Mouse (Mus musculus) heart, embryonic 16.5 days (tissue): ENCODE data around the gene Wdfy1. TPM values are rescaled to one million over a fixed set of nuclear protein-coding genes. Genes with fewer than 3 reads are reported as not detected.

ENCODE experiments used
- ATAC-seq: fragments of 200-750 bp; cut with Nextera tagmentation; replicated peaks from 2 replicates; pipeline ENCODE4 v1.8.0; 2017; ENCODE audit warnings: moderate number of reproducible peaks; ENCODE audit not compliant: insufficient read depth, low FRiP score; ENCODE audit errors: extremely low read depth
- H3K27ac ChIP-seq: fragments of 300-500 bp; sonication (generic); 2 replicates; pipeline ENCODE4 v1.5.1; 2014; ENCODE audit warnings: mild to moderate bottlenecking, low read length, control low read depth, moderate library complexity
- H3K27me3 ChIP-seq: fragments of 300-500 bp; sonication (generic); 2 replicates; pipeline ENCODE4 v1.6.1; 2014; ENCODE audit warnings: low read length, mixed read lengths; ENCODE audit not compliant: control insufficient read depth, insufficient read depth
- H3K36me3 ChIP-seq: fragments of 300-500 bp; sonication (generic); 2 replicates; pipeline ENCODE4 v1.6.1; 2014; ENCODE audit not compliant: control insufficient read depth, insufficient read depth
- H3K4me1 ChIP-seq: fragments of 300-500 bp; sonication (generic); 2 replicates; pipeline ENCODE4 v1.6.1; 2014; ENCODE audit warnings: low read length, mixed read lengths; ENCODE audit not compliant: control insufficient read depth, insufficient read depth
- H3K4me2 ChIP-seq: fragments of 300-500 bp; sonication (generic); 2 replicates; pipeline ENCODE4 v1.6.1; 2014; ENCODE audit warnings: low read depth, mild to moderate bottlenecking, control low read depth, low read length
- H3K4me3 ChIP-seq: fragments of 300-500 bp; sonication (generic); 2 replicates; pipeline ENCODE4 v1.5.1; 2014; ENCODE audit warnings: mild to moderate bottlenecking, control low read depth, low read length
- H3K9ac ChIP-seq: fragments of 300-500 bp; sonication (generic); 2 replicates; pipeline ENCODE4 v1.6.1; 2014; ENCODE audit warnings: low read length, control low read depth
- H3K9me3 ChIP-seq: fragments of 300-500 bp; sonication (generic); replicated peaks from 2 replicates; pipeline ENCODE4 v1.6.1; 2016; ENCODE audit warnings: low read length; ENCODE audit not compliant: control insufficient read depth
- WGBS: fragments of 180-500 bp; shearing (Covaris S2); extraction: QIAGEN DNeasy Blood & Tissue Kit; methylation state at CpG from one replicate; pipeline ENCODE4 v1.1.7; 2014; 5-methylcytosine and 5-hydroxymethylcytosine counted together
- polyA plus RNA-seq: library from polyadenylated mRNA; unstranded; fragments of >200 nt; fragmentation: Nextera tagmentation; extraction: Ambion mirVana; gene quantifications from 2 replicates; pipeline ENCODE4 v1.2.1, GENCODE M21; 2015

Wdfy1 gene
- polyA plus RNA-seq, 1 experiment from 2014 or later, result 30.0 TPM

GRCm38 (mm10) chr1:79762282-79763250 lies 13.4 kb downstream of the Wdfy1 start:
- no peak overlapping the region for H3K4me3 ChIP-seq

DNA sequence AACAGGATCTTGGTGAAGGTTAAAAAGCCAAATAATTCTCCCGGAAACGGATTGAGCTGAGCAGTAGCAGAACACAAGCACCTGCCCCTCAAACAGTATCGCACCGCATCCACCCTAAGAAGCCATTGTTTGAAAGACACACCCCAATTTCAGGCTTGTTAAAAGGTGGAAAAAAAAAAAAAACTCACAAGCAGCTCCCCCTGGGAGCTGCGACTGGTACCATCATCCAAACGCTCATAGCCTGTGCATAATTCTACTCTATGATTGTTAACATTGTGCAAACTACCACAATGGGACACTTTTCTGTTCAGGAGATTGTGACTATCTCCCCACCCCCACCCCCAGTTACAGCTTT lies 14.0 kb downstream of the Wdfy1 start:
- H3K9me3 ChIP-seq, result no peaks in the 10 kb centered on the region
- no peak for ATAC-seq
- WGBS, result 2% methylated on average over 6 of the region's 6 CpGs
- H3K9ac ChIP-seq, result peak overlapping the region; percentile 56
- H3K36me3 ChIP-seq, result no peaks in the 10 kb centered on the region
- H3K4me3 ChIP-seq, result peak overlapping the region; percentile 95
- H3K27ac ChIP-seq, result no peak overlapping the region
- peaks cover 21% of the 10 kb centered on the region for H3K4me1 ChIP-seq
- peak overlapping the region; percentile 98 for H3K4me2 ChIP-seq
- H3K27me3 ChIP-seq, result no peaks in the 10 kb centered on the region

More at GRCm38 (mm10) chr1:79762282-79763250, 13.4 kb downstream of the Wdfy1 start:
- Histone ChIP-seq H3K27me3 (no peaks in the 10 kb centered on the region), H3K27ac (no peak overlapping the region), H3K9me3 (no peaks in the 10 kb centered on the region), H3K4me2 (peak overlapping the region; percentile 98), H3K36me3 (no peaks in the 10 kb centered on the region), H3K9ac (no peak overlapping the region), H3K4me1 (peaks cover 16% of the 10 kb centered on the region)
- 40% methylated on average over 16 of the region's 16 CpGs for WGBS
- ATAC-seq, result no peak

- Histone ChIP-seq H3K27me3 (no peaks in the 10 kb centered on the region), H3K36me3 (no peaks in the 10 kb centered on the region), H3K27ac (peak overlapping the region; percentile 38; the same call in 1 of the 2 replicates), H3K9ac (peak overlapping the region; percentile 97), H3K4me1 (peaks cover 26% of the 10 kb centered on the region), H3K4me2 (peak overlapping the region; percentile 98), H3K9me3 (no peaks in the 10 kb centered on the region), H3K4me3 (peak overlapping the region; percentile 95)
- peak; percentile 93 for ATAC-seq
- WGBS, result under 1% methylated on average over 63 of the region's 65 CpGs
Measured at GRCm38 (mm10) chr1:79761106-79761916, 14.6 kb downstream of the Wdfy1 start.

DNA sequence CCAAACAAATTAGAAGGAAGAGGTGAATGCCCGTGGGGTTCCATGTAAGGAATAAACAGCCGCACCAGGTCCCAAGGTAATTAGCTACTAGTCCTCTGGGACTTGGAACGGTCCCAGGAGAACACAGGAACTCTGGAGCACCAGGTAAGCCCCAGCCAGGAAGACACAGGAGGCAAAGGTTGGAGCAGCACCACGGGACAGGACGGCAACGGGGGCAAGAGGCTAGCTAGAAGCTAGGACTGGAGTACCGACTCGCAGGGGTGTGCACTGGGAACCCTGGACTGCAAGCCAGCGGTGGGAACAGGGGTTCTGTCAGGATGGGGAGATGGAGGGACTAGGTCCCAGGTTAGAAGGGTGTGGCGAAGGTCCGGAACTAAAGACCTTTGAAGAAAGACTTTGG lies 15.3 kb downstream of the Wdfy1 start:
- H3K36me3 ChIP-seq, result no peaks in the 10 kb centered on the region
- H3K9ac ChIP-seq, result peak overlapping the region; percentile 97
- no peaks in the 10 kb centered on the region for H3K27me3 ChIP-seq
- peaks cover 26% of the 10 kb centered on the region for H3K4me1 ChIP-seq
- peak overlapping the region; percentile 98 for H3K4me2 ChIP-seq
- ATAC-seq, result no peak
- peak overlapping the region; percentile 95 for H3K4me3 ChIP-seq
- H3K27ac ChIP-seq, result no peak overlapping the region
- WGBS, result 11% methylated on average over 11 of the region's 11 CpGs
- no peaks in the 10 kb centered on the region for H3K9me3 ChIP-seq

DNA sequence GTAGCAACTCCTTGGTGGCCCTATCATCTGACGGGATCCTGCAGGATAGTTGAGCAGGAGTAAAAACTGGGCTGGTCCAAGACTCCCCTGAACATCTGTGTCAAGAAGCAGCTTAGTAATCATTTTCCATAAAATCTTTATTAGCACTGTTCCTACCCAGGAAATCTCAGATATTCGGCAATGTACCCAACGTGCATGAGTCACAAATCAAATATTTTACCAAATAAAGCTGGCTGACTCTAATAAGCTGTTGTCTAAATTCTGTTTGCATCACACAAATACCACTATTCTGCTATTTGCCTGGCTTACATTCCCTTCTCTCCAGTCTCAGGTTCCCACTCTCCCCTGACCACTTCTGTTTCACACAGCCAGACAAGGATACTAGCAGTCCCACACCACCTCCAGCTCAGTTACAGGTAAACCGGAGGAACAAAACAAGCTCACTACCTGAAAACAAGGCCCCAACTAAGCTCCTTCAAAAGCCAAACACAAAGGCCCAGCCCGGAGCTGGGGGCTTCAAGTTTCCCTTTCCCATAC lies 16.4 kb downstream of the Wdfy1 start:
- 74% methylated on average over 5 of the region's 5 CpGs for WGBS
- Histone ChIP-seq H3K9ac (no peak overlapping the region), H3K36me3 (no peaks in the 10 kb centered on the region), H3K4me3 (peak overlapping the region; percentile 1; the same call in 1 of the 2 replicates), H3K4me2 (peak overlapping the region; percentile 36), H3K27me3 (no peaks in the 10 kb centered on the region), H3K27ac (no peak overlapping the region), H3K4me1 (peaks cover 30% of the 10 kb centered on the region), H3K9me3 (no peaks in the 10 kb centered on the region)
- no peak for ATAC-seq

GRCm38 (mm10) chr1:79759006-79759405 lies 16.9 kb downstream of the Wdfy1 start:
- WGBS, result 51% methylated on average over 2 of the region's 2 CpGs
- Histone ChIP-seq H3K27me3 (no peaks in the 10 kb centered on the region), H3K4me1 (peaks cover 33% of the 10 kb centered on the region), H3K4me3 (no peak overlapping the region), H3K27ac (no peak overlapping the region), H3K4me2 (no peak overlapping the region), H3K9ac (no peak overlapping the region), H3K9me3 (no peaks in the 10 kb centered on the region), H3K36me3 (no peaks in the 10 kb centered on the region)
- ATAC-seq, result no peak

DNA sequence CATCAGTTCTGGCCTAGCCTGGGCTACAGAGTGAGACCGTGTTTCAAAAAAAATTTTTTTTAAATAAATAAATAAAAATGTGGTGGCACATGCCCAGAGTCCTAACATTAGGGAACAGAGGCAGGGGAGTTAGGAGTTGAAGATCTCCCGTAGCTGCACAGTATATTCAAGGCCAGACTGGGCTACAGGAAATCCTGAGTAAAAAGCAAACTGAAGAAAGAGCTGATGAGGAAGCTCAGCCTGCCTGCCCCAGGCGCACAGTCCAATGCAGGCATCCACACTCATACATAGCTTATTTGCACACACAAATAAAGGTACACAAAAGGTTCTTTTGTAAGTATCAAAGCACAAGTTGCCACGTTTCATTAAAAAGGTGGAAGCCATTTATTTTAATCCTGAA lies 18.3 kb downstream of the Wdfy1 start:
- ATAC-seq, result no peak
- H3K9me3 ChIP-seq, result no peaks in the 10 kb centered on the region
- H3K4me1 ChIP-seq, result peaks cover 33% of the 10 kb centered on the region
- no peak overlapping the region for H3K9ac ChIP-seq
- no peaks in the 10 kb centered on the region for H3K36me3 ChIP-seq
- H3K4me3 ChIP-seq, result no peak overlapping the region
- peak overlapping the region; percentile 56 for H3K27ac ChIP-seq
- 69% methylated on average over 4 of the region's 4 CpGs for WGBS
- no peaks in the 10 kb centered on the region for H3K27me3 ChIP-seq
- H3K4me2 ChIP-seq, result no peak overlapping the region

- H3K9ac ChIP-seq, result no peak overlapping the region
- H3K36me3 ChIP-seq, result no peaks in the 10 kb centered on the region
- H3K4me2 ChIP-seq, result no peak overlapping the region
- ATAC-seq, result no peak
- H3K27ac ChIP-seq, result peak overlapping the region; percentile 56
- 43% methylated on average over 7 of the region's 7 CpGs for WGBS
- no peaks in the 10 kb centered on the region for H3K27me3 ChIP-seq
- no peaks in the 10 kb centered on the region for H3K9me3 ChIP-seq
- H3K4me3 ChIP-seq, result no peak overlapping the region
- peaks cover 31% of the 10 kb centered on the region for H3K4me1 ChIP-seq
Measured at GRCm38 (mm10) chr1:79757161-79757560, 18.8 kb downstream of the Wdfy1 start.
